Mouse (Mus musculus): ENCODE measurements around the gene Mtmr6.

DNA sequence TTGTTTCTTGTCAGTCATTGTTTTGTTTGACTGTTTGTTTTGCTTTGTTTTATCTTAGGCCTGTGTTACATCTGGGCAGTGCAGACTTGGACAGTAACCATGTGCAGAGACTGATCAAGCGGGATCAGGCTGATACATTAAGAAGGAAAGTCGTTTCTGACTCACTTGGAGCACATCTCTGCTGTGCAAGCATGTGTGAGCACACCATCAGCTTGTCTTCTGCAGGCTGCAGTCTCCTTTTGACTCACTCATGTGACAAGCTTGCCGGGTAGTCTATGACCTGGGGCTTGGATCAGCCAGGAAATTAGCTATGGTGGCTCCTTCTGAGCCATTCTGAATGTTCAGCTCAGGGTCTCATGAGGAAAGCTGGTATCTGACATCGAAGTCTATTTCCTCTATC lies 75.5 kb downstream of the Mtmr6 start:
- no peak for TF ChIP-seq ETS1 (conservative IDR thresholded peaks at IDR 0.05; ENCODE audit: low read depth, low read length)
- TF ChIP-seq MYC (IDR thresholded peaks at IDR 0.05; ENCODE audit: low read depth, low read length), result no peak
- TF ChIP-seq TCF12 (IDR thresholded peaks at IDR 0.05; ENCODE audit: low read depth, low read length), result no peak
- TF ChIP-seq UBTF (IDR thresholded peaks at IDR 0.05; ENCODE audit: low read depth, low read length), result no peak

All from CH12.LX (cell line).